Mouse (Mus musculus) 3134 (cell line): ENCODE data around the gene Tex35.

ENCODE experiments used
- DNase-seq: peaks from one replicate; pipeline ENCODE4 v3.0.0-alpha.2; 2011; ENCODE audit warnings: low spot score; ENCODE audit not compliant: insufficient read length; ENCODE audit errors: extremely low read depth

Tex35 gene

DNA sequence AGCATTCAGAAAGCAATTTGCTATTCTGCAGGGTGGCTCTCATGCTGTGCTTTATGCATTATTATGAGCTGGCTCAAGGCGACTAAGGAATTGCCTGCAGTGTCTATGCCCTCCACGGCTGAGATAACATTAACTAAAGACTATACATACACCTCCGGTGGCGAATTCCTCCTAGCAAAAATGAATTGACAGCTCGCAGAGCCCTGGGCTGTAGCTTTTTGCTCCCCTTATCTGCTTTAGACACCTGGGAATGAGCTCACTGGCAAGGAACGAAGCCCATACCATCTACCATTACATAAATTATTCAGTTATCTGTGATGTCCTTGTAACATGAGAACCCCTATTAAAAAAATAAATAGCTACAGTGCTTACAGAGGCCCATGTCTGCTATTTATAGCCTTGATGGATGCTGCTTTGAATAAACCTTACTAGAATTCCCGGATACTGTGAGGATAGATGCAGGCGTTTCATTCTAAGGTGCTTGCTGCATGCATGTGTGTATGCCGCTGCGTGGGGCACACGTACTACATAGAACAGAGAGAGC, 53.1 kb downstream of the Tex35 start:
- DNase-seq, result no peak

DNA sequence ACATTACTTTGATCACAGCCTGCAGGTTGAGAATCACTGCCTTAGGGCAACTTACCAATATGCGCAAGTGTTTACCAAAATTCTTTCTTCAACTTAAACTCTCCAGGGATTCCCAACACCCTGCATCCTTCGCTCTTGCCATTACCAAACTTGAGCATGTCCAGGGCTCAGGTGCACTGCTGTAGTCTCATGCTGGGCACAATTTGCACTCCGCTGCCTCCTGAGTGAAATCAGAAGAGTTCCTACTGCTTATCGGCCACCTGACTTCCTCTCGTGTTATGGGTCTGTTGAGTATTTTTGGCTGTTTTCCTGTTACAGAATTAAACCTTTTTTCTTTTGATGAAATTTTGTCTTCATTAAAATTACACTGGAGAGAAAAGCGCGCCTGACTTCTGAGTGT, 53.8 kb downstream of the Tex35 start:
- DNase-seq, result no peak

DNA sequence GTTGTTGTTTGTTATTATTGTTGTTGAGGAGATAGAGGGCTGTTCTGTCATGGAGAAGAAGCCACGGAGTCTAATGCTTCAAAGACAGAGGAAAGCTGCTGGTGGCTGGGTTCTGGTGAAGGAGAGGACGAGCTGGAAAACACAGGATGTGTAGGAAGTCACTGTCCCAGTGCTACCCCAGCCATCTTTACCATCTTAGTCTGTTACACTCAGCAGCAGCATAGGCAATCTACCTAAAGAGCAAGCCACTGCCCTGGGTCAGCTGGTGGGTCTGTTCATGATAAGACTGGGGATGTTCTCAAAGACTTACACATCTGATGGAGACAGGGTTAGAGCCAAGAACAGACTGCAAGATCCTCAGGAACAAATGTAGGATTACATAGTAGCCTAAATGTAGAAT, 58.6 kb downstream of the Tex35 start:
- no peak for DNase-seq
